Mouse (Mus musculus): ENCODE measurements around the gene Gm20897. TPM values are rescaled to one million over a fixed set of nuclear protein-coding genes. Genes with fewer than 3 reads are reported as not detected.

The Gm20897 gene
- polyA plus RNA-seq (2021; fragmentation: Nextera tagmentation), result not detected in 2 replicates
- long read RNA-seq, experiment 1, result 0 reads
- long read RNA-seq, experiment 2, result 0 reads

GRCm38 (mm10) chrY:38502138-38502537 lies at the start of gene Gm20897:
Gm20897 (minus strand) TSS chrY:38502238.

Other genes with a start within 250 kb of the Gm20897 start
- not detected in 2 replicates for gene Gm21732, start 73.5 kb upstream of the Gm20897 start, polyA plus RNA-seq (2021; fragmentation: Nextera tagmentation)